Mouse (Mus musculus) midbrain, embryonic 12.5 days (tissue): Measurements from ENCODE around the gene Dnase1l3. TPM values are rescaled to one million over a fixed set of nuclear protein-coding genes. Genes with fewer than 3 reads are reported as not detected.
A peak's percentile ranks its signal among the peaks of the same experiment; 100 is the strongest.

Experiments
- ATAC-seq: fragments of 200-750 bp; cut with Nextera tagmentation; 2 replicates; pipeline ENCODE4 v1.8.0; 2017; ENCODE audit warnings: low read depth, moderate TSS enrichment, moderate library complexity; ENCODE audit not compliant: low FRiP score
- H3K27ac ChIP-seq: fragments of 300-500 bp; sonication (generic); replicated peaks from 2 replicates; pipeline ENCODE4 v1.5.1; 2016; ENCODE audit warnings: mild to moderate bottlenecking
- H3K27me3 ChIP-seq: fragments of 300-500 bp; sonication (generic); 2 replicates; pipeline ENCODE4 v1.6.1; 2016; ENCODE audit warnings: mild to moderate bottlenecking
- H3K36me3 ChIP-seq: fragments of 300-500 bp; sonication (generic); 2 replicates; pipeline ENCODE4 v1.6.1; 2016
- H3K4me1 ChIP-seq: fragments of 300-500 bp; sonication (generic); 2 replicates; pipeline ENCODE4 v1.6.1; 2016
- H3K4me2 ChIP-seq: fragments of 300-500 bp; sonication (generic); replicated peaks from 2 replicates; pipeline ENCODE4 v1.6.1; 2016; ENCODE audit warnings: mild to moderate bottlenecking, moderate library complexity
- H3K4me3 ChIP-seq: fragments of 300-500 bp; sonication (generic); 2 replicates; pipeline ENCODE4 v1.5.1; 2016; ENCODE audit warnings: mild to moderate bottlenecking
- H3K9ac ChIP-seq: fragments of 300-500 bp; sonication (generic); replicated peaks from 2 replicates; pipeline ENCODE4 v1.6.1; 2016; ENCODE audit warnings: mild to moderate bottlenecking, moderate library complexity
- H3K9me3 ChIP-seq: fragments of 300-500 bp; sonication (generic); 2 replicates; pipeline ENCODE4 v1.6.1; 2016; ENCODE audit warnings: mild to moderate bottlenecking
- WGBS: fragments of 180-500 bp; shearing (Covaris S2); methylation state at CpG from one replicate; pipeline ENCODE4 v1.1.7; 2016; 5-methylcytosine and 5-hydroxymethylcytosine counted together
- polyA plus RNA-seq: library from polyadenylated mRNA; unstranded; fragments of >200 nt; fragmentation: Nextera tagmentation; extraction: Ambion mirVana; gene quantifications from 2 replicates; pipeline ENCODE4 v1.2.1, GENCODE M21; 2016

Gene Dnase1l3
- polyA plus RNA-seq, 1 experiment from 2014 or later, result 0.05 TPM

DNA sequence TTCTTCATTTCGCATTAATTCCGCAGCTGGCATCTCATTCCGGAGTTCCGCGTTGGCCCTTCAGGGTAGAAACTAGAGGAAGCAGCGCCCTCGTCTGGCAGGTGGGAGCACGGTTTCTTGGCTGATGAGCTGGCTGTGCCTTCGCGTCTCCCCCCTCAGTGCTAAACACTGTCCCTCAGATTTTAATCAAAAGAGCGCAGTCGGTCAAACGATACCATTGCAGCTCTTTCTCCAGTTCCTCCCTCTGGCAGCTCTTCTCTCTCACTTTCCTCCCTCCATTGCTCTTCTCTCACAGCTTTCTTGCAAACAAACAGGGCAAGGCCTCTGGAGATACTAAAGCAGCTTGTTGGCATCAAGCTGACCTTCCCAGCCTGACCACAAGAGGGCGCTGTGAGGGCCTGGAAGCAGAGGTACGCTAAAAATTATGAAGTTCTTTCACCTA lies 2.9 kb upstream of the Dnase1l3 start:
- Histone ChIP-seq H3K27ac (no peak overlapping the region), H3K4me1 (0 out of 2 replicates have a peak, but pooled peaks cover 3% of the 10 kb centered on the region), H3K4me3 (no peak overlapping the region), H3K27me3 (peaks cover 42% of the 10 kb centered on the region), H3K9ac (peak overlapping the region; percentile 21; the same call in 1 of the 2 replicates), H3K36me3 (no peaks in the 10 kb centered on the region), H3K9me3 (no peaks in the 10 kb centered on the region), H3K4me2 (peak overlapping the region; percentile 48)
- peak; percentile 55 for ATAC-seq
- 2% methylated on average over 15 of the region's 15 CpGs for WGBS

DNA sequence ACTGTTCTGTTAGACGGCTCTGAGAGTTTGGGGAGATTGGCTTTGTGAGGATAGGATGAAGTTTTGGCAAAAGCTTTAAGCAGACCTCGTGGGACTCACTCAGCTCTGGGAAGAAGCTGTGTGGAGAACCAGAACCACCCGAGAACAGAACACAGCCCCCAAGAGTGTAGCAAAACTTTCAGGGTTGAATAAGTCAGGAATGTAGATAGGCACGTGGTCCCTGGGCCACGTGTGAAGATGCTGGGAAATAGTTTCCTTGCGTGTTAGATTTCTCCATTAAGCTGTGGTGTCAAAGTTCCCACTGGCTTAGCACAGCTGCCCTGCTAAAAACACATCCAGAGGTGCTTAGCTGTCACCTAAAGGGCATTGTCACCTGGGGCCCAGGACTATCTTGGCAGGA lies 2.2 kb downstream of the Dnase1l3 start:
- 80% methylated on average over 6 of the region's 6 CpGs for WGBS
- Histone ChIP-seq H3K27ac (no peak overlapping the region), H3K4me1 (0 out of 2 replicates have a peak, but pooled peaks cover under 1% of the 10 kb centered on the region), H3K9ac (no peak overlapping the region), H3K27me3 (peaks cover 6% of the 10 kb centered on the region), H3K36me3 (no peaks in the 10 kb centered on the region), H3K4me2 (no peak overlapping the region), H3K4me3 (no peak overlapping the region), H3K9me3 (no peaks in the 10 kb centered on the region)
- ATAC-seq, result no peak

DNA sequence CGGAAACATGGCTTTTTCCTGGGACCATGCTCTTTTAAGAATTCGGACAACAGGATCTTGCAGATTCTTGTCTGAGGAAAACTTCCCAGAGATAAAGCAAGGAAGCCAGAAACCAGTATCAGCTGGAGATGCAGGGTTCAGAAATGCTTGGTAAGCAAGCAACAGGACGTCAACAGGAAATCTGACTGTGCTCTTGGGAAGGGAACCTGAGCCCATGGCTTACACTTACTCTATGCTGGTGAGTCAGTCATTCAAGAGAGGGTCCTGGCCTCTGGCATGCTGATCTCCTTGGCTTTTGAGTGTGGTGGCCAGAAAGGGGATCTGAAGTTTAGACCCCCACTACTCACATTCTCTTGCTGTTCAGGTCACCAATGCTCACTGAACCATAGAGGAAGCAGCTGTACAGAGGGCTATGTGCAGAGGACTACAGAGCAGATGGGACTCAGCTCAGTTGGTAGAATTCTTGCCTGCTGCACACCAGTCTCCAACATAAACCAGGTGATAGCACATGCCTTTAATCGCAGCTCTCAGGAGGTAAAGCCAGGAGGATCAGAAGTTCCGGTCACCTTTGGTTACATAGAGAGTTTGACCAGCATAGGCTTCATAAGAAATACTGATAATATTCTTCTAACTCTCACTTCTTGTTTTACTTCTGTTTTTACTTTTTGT lies 3.1 kb downstream of the Dnase1l3 start:
- Histone ChIP-seq H3K4me3 (no peak overlapping the region), H3K4me1 (no peaks in the 10 kb centered on the region), H3K9ac (no peak overlapping the region), H3K4me2 (no peak overlapping the region), H3K9me3 (no peaks in the 10 kb centered on the region), H3K27ac (no peak overlapping the region), H3K36me3 (no peaks in the 10 kb centered on the region), H3K27me3 (peaks cover 6% of the 10 kb centered on the region)
- ATAC-seq, result no peak
- WGBS, result 81% methylated on average over 5 of the region's 5 CpGs

DNA sequence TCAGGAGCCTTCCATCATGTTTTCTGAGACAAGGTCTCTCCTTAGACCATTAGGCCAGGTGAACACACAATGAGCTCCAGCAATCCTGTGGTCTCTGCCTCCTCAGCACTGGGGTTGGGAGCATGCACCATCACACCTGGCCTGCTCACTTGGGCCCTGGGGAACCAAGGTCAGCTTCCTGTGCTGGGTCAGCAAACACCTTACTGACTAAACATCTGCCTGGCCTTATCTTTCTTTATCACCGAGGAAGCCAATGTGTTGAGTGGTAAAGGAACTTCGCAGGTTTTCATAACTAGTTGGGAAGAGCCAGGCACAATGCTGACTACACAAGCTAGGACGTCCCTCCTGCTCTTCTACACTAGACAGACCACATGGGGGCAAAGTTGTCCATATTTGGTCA lies 4.4 kb downstream of the Dnase1l3 start:
- no peak overlapping the region for H3K4me3 ChIP-seq
- H3K27me3 ChIP-seq, result no peaks in the 10 kb centered on the region
- H3K36me3 ChIP-seq, result no peaks in the 10 kb centered on the region
- H3K9me3 ChIP-seq, result no peaks in the 10 kb centered on the region
- no peaks in the 10 kb centered on the region for H3K4me1 ChIP-seq
- H3K9ac ChIP-seq, result no peak overlapping the region
- 76% methylated on average over 3 of the region's 3 CpGs for WGBS
- no peak for ATAC-seq
- H3K4me2 ChIP-seq, result no peak overlapping the region
- H3K27ac ChIP-seq, result no peak overlapping the region

DNA sequence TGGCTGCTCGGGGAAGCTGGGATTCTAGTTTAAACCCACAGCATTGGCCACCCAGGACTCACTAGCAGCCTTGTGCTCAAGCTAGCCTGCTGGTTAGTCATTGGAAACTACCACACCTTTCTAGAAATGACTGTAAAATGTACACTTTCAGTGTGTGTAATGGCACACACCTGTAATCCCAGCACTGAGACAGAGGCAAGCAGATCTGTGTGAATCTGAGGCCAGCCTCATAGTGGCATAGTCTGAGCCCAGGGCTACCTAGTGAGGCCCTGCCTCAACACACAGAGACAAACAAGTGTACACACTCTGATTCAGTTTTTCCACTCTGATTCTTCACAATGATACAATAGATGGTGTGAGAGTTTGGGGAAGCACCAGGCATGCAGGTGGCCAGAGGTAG lies 5.0 kb downstream of the Dnase1l3 start:
- ATAC-seq, result no peak
- H3K27ac ChIP-seq, result no peak overlapping the region
- H3K9ac ChIP-seq, result no peak overlapping the region
- no peaks in the 10 kb centered on the region for H3K4me1 ChIP-seq
- no peak overlapping the region for H3K4me2 ChIP-seq
- WGBS, result 65% methylated on average over 1 of the region's 1 CpGs
- H3K9me3 ChIP-seq, result no peaks in the 10 kb centered on the region
- no peak overlapping the region for H3K4me3 ChIP-seq
- no peaks in the 10 kb centered on the region for H3K27me3 ChIP-seq
- no peaks in the 10 kb centered on the region for H3K36me3 ChIP-seq

DNA sequence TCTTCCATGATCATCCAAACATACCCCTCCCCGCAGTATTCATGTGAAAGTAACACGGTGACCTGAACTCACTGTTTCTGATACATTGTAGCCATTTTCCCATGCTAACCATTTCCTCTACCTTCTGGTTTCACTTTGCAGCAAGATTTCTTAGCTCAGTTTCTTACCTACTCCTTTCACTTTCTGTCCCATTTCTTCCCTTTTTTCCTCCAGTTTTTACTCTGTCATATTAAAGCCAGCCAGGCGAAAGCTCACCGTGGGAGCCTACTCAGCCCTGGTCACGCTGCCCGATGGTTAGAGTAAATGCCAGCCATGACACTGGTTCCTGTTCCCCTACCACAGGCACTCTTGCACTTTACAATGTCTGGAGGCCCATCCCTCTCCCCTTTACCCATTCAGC lies 7.5 kb downstream of the Dnase1l3 start:
- H3K27me3 ChIP-seq, result no peaks in the 10 kb centered on the region
- H3K36me3 ChIP-seq, result no peaks in the 10 kb centered on the region
- H3K4me3 ChIP-seq, result no peak overlapping the region
- H3K27ac ChIP-seq, result no peak overlapping the region
- H3K4me1 ChIP-seq, result no peaks in the 10 kb centered on the region
- no peak overlapping the region for H3K4me2 ChIP-seq
- WGBS, result 96% methylated on average over 6 of the region's 6 CpGs
- ATAC-seq, result no peak
- no peak overlapping the region for H3K9ac ChIP-seq
- no peaks in the 10 kb centered on the region for H3K9me3 ChIP-seq

DNA sequence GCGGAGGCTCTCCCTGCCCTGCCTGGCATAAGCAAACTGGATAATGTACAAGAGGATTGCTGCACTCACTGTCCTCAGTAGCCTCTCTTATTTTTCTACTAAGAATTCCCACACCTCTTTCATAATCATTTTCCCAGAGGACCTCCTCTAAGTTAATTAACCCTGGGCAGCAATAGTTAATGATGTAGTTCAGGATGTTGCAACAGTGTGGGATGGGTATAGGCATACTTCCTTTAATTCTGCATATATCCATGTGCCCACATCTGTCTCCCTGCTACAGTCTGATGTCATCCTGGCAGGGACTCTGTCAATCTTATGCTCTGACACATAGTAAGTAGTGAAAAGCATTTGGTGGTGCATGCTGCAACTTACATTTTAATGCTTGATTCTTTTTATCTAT lies 13.1 kb downstream of the Dnase1l3 start:
- Histone ChIP-seq H3K4me2 (no peak overlapping the region), H3K27ac (no peak overlapping the region), H3K4me3 (no peak overlapping the region), H3K9ac (no peak overlapping the region), H3K4me1 (no peaks in the 10 kb centered on the region), H3K27me3 (no peaks in the 10 kb centered on the region), H3K36me3 (no peaks in the 10 kb centered on the region), H3K9me3 (no peaks in the 10 kb centered on the region)
- no peak for ATAC-seq
- WGBS, result 100% methylated on average over 1 of the region's 1 CpGs

DNA sequence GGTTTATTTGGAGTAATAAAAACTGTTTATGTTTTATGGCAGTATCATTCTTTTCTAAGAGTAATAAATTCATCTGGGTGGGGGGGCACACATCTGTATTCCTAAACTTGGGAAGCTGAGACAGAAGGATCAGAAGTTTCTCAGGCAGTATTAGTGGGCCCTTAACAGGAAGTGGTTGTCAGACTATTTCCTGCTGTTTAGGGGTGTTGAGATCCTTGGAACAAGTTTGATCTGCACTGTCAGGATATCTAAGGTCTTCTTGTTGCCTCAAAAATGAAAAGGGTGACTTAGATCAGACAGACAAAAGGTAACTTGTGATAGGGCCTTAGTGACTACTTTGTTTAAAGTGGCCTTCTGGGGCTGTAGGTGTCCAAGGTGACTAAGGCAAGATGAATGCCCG lies 16.2 kb downstream of the Dnase1l3 start:
- Histone ChIP-seq H3K4me1 (no peaks in the 10 kb centered on the region), H3K27me3 (no peaks in the 10 kb centered on the region), H3K9ac (no peak overlapping the region), H3K4me2 (no peak overlapping the region), H3K4me3 (no peak overlapping the region), H3K27ac (no peak overlapping the region), H3K9me3 (no peaks in the 10 kb centered on the region), H3K36me3 (no peaks in the 10 kb centered on the region)
- no peak for ATAC-seq
- WGBS, result 90% methylated on average over 1 of the region's 1 CpGs

DNA sequence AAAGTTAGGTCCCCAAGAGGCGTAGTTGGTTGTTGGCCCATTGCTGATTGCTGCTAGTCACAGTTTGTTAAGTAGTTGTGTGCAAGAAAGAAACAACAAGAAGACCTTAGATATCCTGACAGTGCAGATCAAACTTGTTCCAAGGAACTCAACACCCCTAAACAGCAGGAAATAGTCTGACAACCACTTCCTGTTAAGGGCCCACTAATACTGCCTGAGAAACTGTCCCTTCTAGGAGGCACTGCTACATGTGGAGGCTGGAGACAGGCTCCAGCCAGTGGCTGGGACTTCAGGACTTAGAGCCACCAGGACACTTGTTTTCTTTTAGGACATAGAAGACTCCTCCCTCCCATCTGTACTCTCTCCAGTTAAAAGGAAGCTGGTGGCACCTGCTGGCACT lies 16.9 kb downstream of the Dnase1l3 start:
- ATAC-seq, result no peak
- Histone ChIP-seq H3K27me3 (no peaks in the 10 kb centered on the region), H3K9ac (no peak overlapping the region), H3K36me3 (no peaks in the 10 kb centered on the region), H3K9me3 (no peaks in the 10 kb centered on the region), H3K4me2 (no peak overlapping the region), H3K4me1 (no peaks in the 10 kb centered on the region), H3K4me3 (no peak overlapping the region), H3K27ac (no peak overlapping the region)
- 84% methylated on average over 1 of the region's 1 CpGs for WGBS

DNA sequence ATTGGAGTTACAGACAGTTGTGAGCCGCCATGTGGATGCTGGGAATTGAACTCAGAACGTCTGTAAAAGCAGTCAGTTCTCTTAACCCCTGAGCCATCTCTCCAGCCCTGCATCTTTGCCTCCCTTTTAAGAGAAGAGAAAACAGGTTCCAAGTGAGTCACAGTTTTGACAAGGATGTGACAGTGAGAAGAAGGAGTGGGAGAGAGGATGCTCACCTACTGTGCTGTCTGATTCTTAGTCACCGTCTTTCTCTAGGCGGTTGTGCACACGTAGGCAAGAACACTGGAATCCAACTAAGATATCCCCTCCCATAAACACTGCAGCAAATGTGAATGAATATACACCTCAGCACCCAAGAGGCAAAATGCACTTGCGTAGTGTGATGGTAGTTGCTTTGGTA lies 19.2 kb downstream of the Dnase1l3 start:
- Histone ChIP-seq H3K4me3 (no peak overlapping the region), H3K4me1 (no peaks in the 10 kb centered on the region), H3K9me3 (no peaks in the 10 kb centered on the region), H3K4me2 (no peak overlapping the region), H3K27me3 (no peaks in the 10 kb centered on the region), H3K36me3 (no peaks in the 10 kb centered on the region), H3K27ac (no peak overlapping the region), H3K9ac (no peak overlapping the region)
- no peak for ATAC-seq
- WGBS, result 85% methylated on average over 6 of the region's 6 CpGs

DNA sequence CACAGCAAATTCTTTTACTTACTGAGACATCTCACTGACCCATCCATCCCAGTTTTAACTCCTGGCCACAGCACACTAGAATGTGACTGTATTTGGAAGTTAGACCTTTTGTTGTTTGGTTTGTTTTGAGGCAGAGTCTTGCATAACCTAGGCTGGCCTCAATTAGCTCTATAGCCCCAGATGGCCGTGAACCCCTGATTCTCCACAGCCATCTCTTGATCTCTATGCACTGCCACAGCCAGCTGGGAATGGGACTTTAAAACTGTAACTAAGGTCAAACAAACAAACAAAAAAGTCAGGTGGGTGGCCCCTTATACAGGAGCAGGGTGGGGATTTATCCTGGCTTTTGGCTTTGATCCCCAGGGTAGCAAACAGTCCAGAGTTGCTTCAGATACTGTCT lies 19.7 kb downstream of the Dnase1l3 start:
- no peaks in the 10 kb centered on the region for H3K27me3 ChIP-seq

DNA sequence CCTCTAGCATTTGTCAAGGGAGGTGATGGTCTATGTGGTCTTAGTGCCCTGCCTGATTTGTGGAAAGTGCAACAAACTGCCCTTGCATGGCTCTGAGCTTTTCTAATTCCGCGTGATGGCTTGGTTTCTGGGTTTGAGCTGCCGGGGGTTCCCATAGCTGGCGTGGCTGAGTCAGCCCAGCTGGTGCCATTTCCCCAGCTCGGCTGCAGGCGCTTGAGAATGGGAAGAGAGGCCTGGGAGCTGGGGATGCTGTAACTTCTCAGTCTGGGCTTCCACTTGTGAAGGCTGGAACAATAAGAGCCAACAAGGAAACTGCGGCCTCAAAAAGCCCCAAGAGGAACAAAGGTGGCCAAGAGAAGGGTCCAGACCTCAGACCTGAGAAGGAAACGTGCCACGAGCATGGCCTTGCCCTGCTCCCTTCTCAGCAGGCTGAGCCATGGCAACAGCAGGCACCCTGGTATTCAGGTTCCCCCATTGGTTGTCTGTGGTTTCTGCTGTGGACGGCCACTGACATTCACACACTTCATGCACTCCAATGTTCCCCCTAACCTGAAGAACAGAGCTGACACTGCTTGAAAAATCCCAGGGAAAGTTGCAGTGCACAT lies 22.4 kb downstream of the Dnase1l3 start:
- Histone ChIP-seq H3K4me3 (no peak overlapping the region), H3K27me3 (no peaks in the 10 kb centered on the region), H3K4me1 (no peaks in the 10 kb centered on the region), H3K27ac (no peak overlapping the region), H3K4me2 (no peak overlapping the region), H3K9me3 (no peaks in the 10 kb centered on the region), H3K9ac (no peak overlapping the region), H3K36me3 (no peaks in the 10 kb centered on the region)
- WGBS, result 68% methylated on average over 10 of the region's 10 CpGs
- no peak for ATAC-seq

More for the DNA sequence above, 19.7 kb downstream of the Dnase1l3 start:
- Histone ChIP-seq H3K4me1 (no peaks in the 10 kb centered on the region), H3K4me3 (no peak overlapping the region), H3K36me3 (no peaks in the 10 kb centered on the region), H3K4me2 (no peak overlapping the region), H3K9ac (no peak overlapping the region), H3K9me3 (no peaks in the 10 kb centered on the region), H3K27ac (no peak overlapping the region)
- 81% methylated on average over 1 of the region's 1 CpGs for WGBS
- no peak for ATAC-seq
